Mouse (Mus musculus) stomach, embryonic 14.5 days (tissue): ENCODE data around the gene Mab21l1. TPM values are rescaled to one million over a fixed set of nuclear protein-coding genes. Genes with fewer than 3 reads are reported as not detected.

Experiments used
- ATAC-seq: fragments of 200-750 bp; cut with Nextera tagmentation; 2 replicates; pipeline ENCODE4 v1.8.0; 2017; ENCODE audit warnings: low read depth, moderate TSS enrichment; ENCODE audit not compliant: insufficient number of reproducible peaks, insufficient read depth, low FRiP score
- H3K27ac ChIP-seq: fragments of 300-500 bp; sonication (generic); 2 replicates; pipeline ENCODE4 v1.5.1; 2014; ENCODE audit warnings: mild to moderate bottlenecking, low read length, moderate library complexity, mixed read lengths
- H3K27me3 ChIP-seq: fragments of 300-500 bp; sonication (generic); 2 replicates; pipeline ENCODE4 v1.6.1; 2014; ENCODE audit warnings: low read length, control low read depth, mixed read lengths; ENCODE audit not compliant: control insufficient read depth, insufficient read depth
- H3K36me3 ChIP-seq: fragments of 300-500 bp; sonication (generic); 2 replicates; pipeline ENCODE4 v1.6.1; 2014; ENCODE audit warnings: mild to moderate bottlenecking, control low read depth, low read length, moderate library complexity, mixed read lengths; ENCODE audit not compliant: control insufficient read depth, insufficient read depth
- H3K4me1 ChIP-seq: fragments of 300-500 bp; sonication (generic); 2 replicates; pipeline ENCODE4 v1.6.1; 2014; ENCODE audit warnings: low read length, control low read depth, mixed read lengths; ENCODE audit not compliant: control insufficient read depth, insufficient read depth
- H3K4me2 ChIP-seq: fragments of 300-500 bp; sonication (generic); replicated peaks from 2 replicates; pipeline ENCODE4 v1.6.1; 2014; ENCODE audit warnings: low read depth, low read length, control low read depth
- H3K4me3 ChIP-seq: fragments of 300-500 bp; sonication (generic); 2 replicates; pipeline ENCODE4 v1.5.1; 2014; ENCODE audit warnings: low read depth, low read length, control low read depth
- H3K9ac ChIP-seq: fragments of 300-500 bp; sonication (generic); replicated peaks from 2 replicates; pipeline ENCODE4 v1.6.1; 2014; ENCODE audit warnings: low read depth, mild to moderate bottlenecking, control low read depth, low read length, moderate library complexity, mixed read lengths
- H3K9me3 ChIP-seq: fragments of 300-500 bp; sonication (generic); 2 replicates; pipeline ENCODE4 v1.6.1; 2016; ENCODE audit warnings: low read depth, low read length, control low read depth; ENCODE audit not compliant: control insufficient read depth
- WGBS: fragments of 180-500 bp; shearing (Covaris S2); extraction: QIAGEN DNeasy Blood & Tissue Kit; methylation state at CpG from one replicate; pipeline ENCODE4 v1.1.7; 2014; 5-methylcytosine and 5-hydroxymethylcytosine counted together
- polyA plus RNA-seq: library from polyadenylated mRNA; unstranded; fragments of >200 nt; fragmentation: Nextera tagmentation; extraction: Ambion mirVana; gene quantifications from 2 replicates; pipeline ENCODE4 v1.2.1, GENCODE M21; 2014

Mab21l1 gene
- polyA plus RNA-seq, 1 experiment from 2014 or later = 14.8 TPM

DNA sequence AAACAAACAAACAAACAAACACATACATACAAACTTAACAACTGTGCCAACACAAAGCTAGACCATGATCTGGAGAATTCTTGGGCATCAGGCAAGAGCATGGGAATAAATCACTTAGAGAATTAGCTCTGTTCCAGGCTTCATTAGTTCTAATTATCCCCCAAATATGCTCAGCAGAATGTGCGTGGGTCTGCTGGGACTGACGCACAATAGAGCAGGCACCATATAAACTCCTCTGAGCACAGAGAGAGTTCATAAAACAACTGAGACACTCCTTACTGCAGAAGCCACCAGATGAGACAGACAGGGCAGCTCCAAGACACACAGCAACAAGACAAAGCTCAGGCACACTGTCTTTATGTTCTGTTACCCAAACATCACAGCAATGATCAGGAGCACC lies 13.0 kb upstream of the Mab21l1 start:
- Histone ChIP-seq H3K4me2 (no peak overlapping the region), H3K9ac (no peak overlapping the region), H3K27me3 (no peaks in the 10 kb centered on the region), H3K27ac (no peak overlapping the region), H3K4me3 (no peak overlapping the region), H3K9me3 (no peaks in the 10 kb centered on the region), H3K4me1 (no peaks in the 10 kb centered on the region), H3K36me3 (no peaks in the 10 kb centered on the region)
- no peak for ATAC-seq
- 81% methylated on average over 2 of the region's 2 CpGs for WGBS

DNA sequence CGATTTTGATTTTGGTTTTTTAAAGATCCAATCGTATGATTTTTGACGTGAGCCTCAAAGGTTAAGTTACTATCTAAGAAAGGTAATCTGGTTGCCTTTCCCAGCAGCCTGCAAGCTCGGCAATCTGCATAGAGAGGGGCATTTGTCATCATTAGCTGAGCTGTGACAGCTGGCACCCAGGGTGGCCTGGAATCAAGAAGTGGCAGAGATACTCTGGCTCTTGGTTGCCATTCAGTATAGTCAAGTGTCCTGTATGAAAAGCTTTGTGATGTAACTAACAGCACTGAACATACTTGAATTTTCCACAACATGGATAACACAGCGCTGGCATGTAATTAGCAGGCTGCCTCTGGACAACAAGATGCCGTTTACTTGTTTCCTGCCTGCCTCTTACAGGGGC lies 8.1 kb upstream of the Mab21l1 start:
- ATAC-seq = no peak
- no peaks in the 10 kb centered on the region for H3K4me1 ChIP-seq
- H3K27ac ChIP-seq = no peak overlapping the region
- H3K9ac ChIP-seq = no peak overlapping the region
- no peak overlapping the region for H3K4me2 ChIP-seq
- WGBS = 47% methylated on average over 6 of the region's 6 CpGs
- 0 out of 2 replicates have a peak, but pooled peaks cover 3% of the 10 kb centered on the region for H3K27me3 ChIP-seq
- no peak overlapping the region for H3K4me3 ChIP-seq
- H3K36me3 ChIP-seq = no peaks in the 10 kb centered on the region
- H3K9me3 ChIP-seq = no peaks in the 10 kb centered on the region

DNA sequence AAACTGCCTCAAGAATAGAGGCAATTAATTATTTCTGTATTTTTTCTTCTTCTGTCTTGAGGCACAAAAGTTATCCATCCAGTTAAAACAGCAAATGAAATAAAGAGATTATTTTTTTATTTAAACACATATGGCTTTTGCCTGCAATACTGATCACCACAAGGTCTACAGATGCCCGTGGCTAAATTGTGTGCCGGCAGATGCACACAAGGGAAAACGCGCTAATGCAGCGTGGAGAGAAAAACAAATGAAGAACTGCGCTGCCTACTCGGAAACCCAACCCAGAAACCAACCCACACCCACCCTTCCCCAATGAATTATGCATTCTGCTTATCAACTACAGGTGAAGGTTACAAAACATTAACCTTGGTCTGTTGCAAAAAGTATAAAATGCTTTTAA lies 7.1 kb upstream of the Mab21l1 start:
- no peak for ATAC-seq
- Histone ChIP-seq H3K36me3 (no peaks in the 10 kb centered on the region), H3K9me3 (no peaks in the 10 kb centered on the region), H3K27ac (no peak overlapping the region), H3K9ac (no peak overlapping the region), H3K4me3 (no peak overlapping the region), H3K27me3 (0 out of 2 replicates have a peak, but pooled peaks cover 10% of the 10 kb centered on the region), H3K4me1 (peaks cover 1% of the 10 kb centered on the region; the same call in 1 of the 2 replicates), H3K4me2 (no peak overlapping the region)
- WGBS = 77% methylated on average over 7 of the region's 7 CpGs

DNA sequence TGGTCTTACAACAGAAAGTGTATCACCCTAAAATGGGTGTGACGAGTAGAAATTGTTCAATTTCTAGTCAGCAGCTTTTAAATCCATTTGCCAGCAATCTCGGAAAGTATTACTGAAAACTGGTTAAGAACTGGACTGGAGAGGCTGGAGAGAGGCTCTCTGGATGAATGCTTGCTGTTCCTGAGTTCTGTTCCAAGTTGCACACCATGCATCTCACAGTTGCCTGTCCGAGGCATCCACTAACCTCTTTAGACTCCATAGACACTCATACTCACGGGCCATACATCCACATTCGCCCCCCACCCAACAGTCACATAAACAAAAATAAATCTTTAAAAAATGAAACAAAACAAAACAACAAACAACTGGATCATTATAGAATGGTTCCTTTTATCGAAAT lies 6.6 kb upstream of the Mab21l1 start:
- Histone ChIP-seq H3K4me3 (no peak overlapping the region), H3K9ac (no peak overlapping the region), H3K27ac (no peak overlapping the region), H3K4me1 (peaks cover 5% of the 10 kb centered on the region; the same call in 1 of the 2 replicates), H3K9me3 (no peaks in the 10 kb centered on the region), H3K27me3 (peaks cover 10% of the 10 kb centered on the region; the same call in 1 of the 2 replicates), H3K36me3 (no peaks in the 10 kb centered on the region), H3K4me2 (no peak overlapping the region)
- WGBS = 84% methylated on average over 6 of the region's 6 CpGs
- ATAC-seq = no peak

DNA sequence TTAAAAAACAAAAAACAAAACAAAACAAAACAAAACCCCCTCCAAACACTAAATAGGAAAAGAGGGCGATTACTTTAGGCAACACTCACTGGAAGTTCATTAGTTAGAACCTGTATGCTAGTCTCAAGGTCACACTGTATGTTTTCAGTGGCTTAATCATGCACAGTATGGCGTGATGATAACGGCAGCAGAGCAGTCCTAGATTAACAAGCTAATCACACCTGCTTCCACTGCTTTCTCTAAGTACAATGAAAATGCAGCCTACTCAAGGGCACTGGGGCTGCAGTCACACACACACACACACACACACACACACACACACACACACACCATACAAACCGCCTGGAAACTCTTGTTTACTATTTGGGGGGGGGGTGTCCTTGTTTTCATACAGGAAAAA lies 4.8 kb upstream of the Mab21l1 start:
- Histone ChIP-seq H3K9me3 (no peaks in the 10 kb centered on the region), H3K27me3 (peaks cover 10% of the 10 kb centered on the region), H3K4me2 (no peak overlapping the region), H3K9ac (no peak overlapping the region), H3K4me1 (peaks cover 5% of the 10 kb centered on the region; the same call in 1 of the 2 replicates), H3K27ac (no peak overlapping the region), H3K36me3 (no peaks in the 10 kb centered on the region), H3K4me3 (no peak overlapping the region)
- no peak for ATAC-seq
- 60% methylated on average over 4 of the region's 4 CpGs for WGBS

DNA sequence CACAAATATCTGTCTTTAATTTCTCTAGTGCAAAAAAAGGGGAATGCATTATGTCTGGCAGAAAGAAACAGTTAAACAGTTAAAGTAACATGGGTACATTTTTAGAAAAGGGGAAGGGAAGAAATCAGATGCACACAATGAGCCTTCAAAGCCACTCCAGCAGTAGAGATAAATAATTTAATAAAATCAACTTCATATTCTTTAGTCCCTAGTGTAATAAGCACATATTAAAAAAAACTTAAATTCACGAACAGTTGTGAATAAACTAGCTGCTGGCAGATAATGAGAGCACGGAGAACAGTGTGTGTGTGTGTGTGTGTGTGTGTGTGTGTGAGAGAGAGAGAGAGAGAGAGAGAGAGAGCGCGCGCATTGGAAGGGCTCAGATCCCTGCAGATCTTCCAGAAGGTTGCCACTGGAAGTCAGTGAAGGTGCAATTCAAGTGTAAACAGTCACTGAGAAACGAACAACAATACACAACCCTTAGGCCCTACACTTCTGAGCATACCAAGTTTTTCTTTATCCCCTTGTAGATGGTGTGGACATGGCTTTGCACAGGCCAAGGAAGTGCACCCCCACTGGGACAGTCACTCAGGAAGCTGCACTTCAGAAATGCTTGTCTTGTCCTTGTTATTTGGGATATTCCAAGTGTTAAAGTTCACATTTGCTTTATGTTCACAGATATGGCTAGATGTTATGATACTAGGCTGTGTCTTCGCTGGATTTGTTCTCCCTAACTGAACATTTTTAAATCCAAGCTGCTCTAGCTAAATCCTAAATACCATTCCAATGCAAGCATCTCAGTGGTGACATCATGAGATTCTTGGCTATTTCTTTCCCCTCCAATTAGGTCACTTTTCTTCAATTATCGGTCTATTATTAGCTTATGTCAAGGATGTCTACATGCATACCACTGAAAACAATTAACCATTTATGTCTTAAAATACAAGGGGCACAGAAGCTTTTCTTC lies 3.3 kb upstream of the Mab21l1 start:
- Histone ChIP-seq H3K4me2 (no peak overlapping the region), H3K9me3 (no peaks in the 10 kb centered on the region), H3K4me1 (peaks cover 9% of the 10 kb centered on the region; the same call in 1 of the 2 replicates), H3K9ac (no peak overlapping the region), H3K36me3 (no peaks in the 10 kb centered on the region), H3K27me3 (peaks cover 21% of the 10 kb centered on the region), H3K4me3 (no peak overlapping the region), H3K27ac (no peak overlapping the region)
- no peak for ATAC-seq
- WGBS = 47% methylated on average over 8 of the region's 8 CpGs

DNA sequence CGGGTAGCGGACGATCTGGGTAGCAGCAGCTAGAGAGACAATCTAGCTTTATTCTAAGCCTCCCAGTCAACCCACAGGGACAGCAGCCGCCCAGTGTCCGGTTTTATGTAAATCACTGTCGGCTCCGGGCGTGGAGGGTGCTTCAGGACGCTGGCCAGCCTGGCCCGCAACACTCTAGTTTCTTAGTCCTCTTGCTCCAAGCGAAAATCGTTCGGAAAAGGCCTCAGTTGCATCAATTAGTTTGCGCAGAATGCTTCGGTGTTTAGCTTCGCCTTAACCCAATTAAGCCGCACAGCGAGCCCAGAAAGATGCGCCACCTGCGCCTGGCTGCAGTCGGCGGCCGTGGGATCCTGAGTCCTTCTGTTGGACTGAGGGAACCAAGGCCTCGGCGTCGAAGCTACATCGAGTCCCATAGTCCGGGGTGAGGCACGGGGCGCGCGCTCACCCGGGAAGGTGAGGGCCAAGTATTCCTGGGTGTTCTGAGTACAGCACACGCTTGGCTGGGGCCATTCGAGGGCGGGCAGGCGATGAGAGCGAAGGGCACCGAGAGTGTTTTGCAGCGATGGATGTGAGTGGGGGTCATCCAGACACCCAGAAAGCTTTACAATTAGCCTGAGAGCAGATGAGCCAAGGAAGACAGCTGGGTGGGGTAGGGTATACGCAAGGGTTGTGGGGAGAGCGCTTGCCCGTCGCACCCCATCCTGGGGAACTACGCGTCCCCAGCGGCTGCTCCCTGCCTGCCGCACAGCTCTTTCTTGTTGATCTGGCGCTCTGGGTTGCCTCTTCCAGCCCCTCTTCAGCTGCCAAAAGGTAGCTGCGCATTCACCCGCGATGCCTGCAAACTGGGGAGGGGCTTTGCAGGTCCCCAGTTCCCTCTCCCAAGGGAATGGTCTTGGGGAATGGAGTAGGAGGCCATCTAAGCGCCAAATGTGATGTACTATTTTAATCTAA lies 1.9 kb upstream of the Mab21l1 start:
- H3K36me3 ChIP-seq = no peaks in the 10 kb centered on the region
- 6% methylated on average over 53 of the region's 53 CpGs for WGBS
- H3K4me2 ChIP-seq = peak overlapping the region; percentile 26; the same call in 1 of the 2 replicates
- peaks cover 21% of the 10 kb centered on the region for H3K27me3 ChIP-seq
- no peaks in the 10 kb centered on the region for H3K9me3 ChIP-seq
- H3K9ac ChIP-seq = 0 out of 2 replicates have a peak overlapping the region, but pooled peaks have one; percentile 18
- H3K4me3 ChIP-seq = peak overlapping the region; percentile 7; the same call in 1 of the 2 replicates
- peak; percentile 26; the same call in 1 of the 2 replicates for ATAC-seq
- peak overlapping the region; percentile 44; the same call in 1 of the 2 replicates for H3K27ac ChIP-seq
- H3K4me1 ChIP-seq = peaks cover 9% of the 10 kb centered on the region; the same call in 1 of the 2 replicates
